Mouse (Mus musculus) thymus, postnatal 10 days (tissue): ENCODE measurements around the gene Dtnb.

ENCODE experiments used
- DNase-seq, 2 experiments: peaks; one replicate each; pipeline ENCODE4 v3.0.0; 2021; ENCODE audit warnings: low spot score in 2 of 2

The Dtnb gene

GRCm38 (mm10) chr12:3806703-3807547, 234.7 kb downstream of the Dtnb start:
- DNase-seq, result peak; percentile 54 to 73

- peak; percentile 62 to 63 for DNase-seq
Measured at GRCm38 (mm10) chr12:3807548-3808395, 235.6 kb downstream of the Dtnb start.

- no peak for DNase-seq
Measured at GRCm38 (mm10) chr12:3808396-3808981, 236.3 kb downstream of the Dtnb start.

GRCm38 (mm10) chr12:3809520-3810180, 237.5 kb downstream of the Dtnb start:
- DNase-seq, result no peak

- no peak for DNase-seq
Measured at GRCm38 (mm10) chr12:3810455-3810854, 238.3 kb downstream of the Dtnb start.

- DNase-seq, result no peak
Measured at GRCm38 (mm10) chr12:3811596-3811995, 239.4 kb downstream of the Dtnb start.

- DNase-seq, result no peak
Measured at GRCm38 (mm10) chr12:3812251-3812650, 240.1 kb downstream of the Dtnb start.

- no peak for DNase-seq
Measured at GRCm38 (mm10) chr12:3813138-3813537, 241.0 kb downstream of the Dtnb start.

- DNase-seq, result no peak
Measured at GRCm38 (mm10) chr12:3815386-3815785, 243.2 kb downstream of the Dtnb start.

GRCm38 (mm10) chr12:3817033-3817432, 244.9 kb downstream of the Dtnb start:
- DNase-seq, result no peak

- DNase-seq, result no peak
Measured at GRCm38 (mm10) chr12:3817566-3817965, 245.4 kb downstream of the Dtnb start.

- no peak for DNase-seq
Measured at GRCm38 (mm10) chr12:3819899-3820298, 247.7 kb downstream of the Dtnb start.

GRCm38 (mm10) chr12:3823408-3823807, 251.2 kb downstream of the Dtnb start:
- DNase-seq, result no peak

GRCm38 (mm10) chr12:3824906-3825713, 252.9 kb downstream of the Dtnb start:
- DNase-seq, result no peak

- DNase-seq, result no peak
Measured at GRCm38 (mm10) chr12:3825714-3826080, 253.5 kb downstream of the Dtnb start.

- DNase-seq, result no peak
Measured at GRCm38 (mm10) chr12:3827771-3828170, 255.6 kb downstream of the Dtnb start.
